Mouse (Mus musculus) CH12.LX (cell line): ENCODE results near the gene Fndc7. TPM values are rescaled to one million over a fixed set of nuclear protein-coding genes. Genes with fewer than 3 reads are reported as not detected.
"Not testable (repeated sequence)": the region's sequence is repeated elsewhere in the genome, so short reads cannot be mapped to it uniquely, and the experiment has no call there.

ENCODE experiments used
- DNase-seq: peaks from one replicate; pipeline ENCODE4 v3.0.0-alpha.2; 2013; ENCODE audit errors: extremely low read depth
- H3K27ac ChIP-seq: 2 replicates; pipeline ENCODE4 v1.5.1; 2012; ENCODE audit warnings: low read depth, mild to moderate bottlenecking, control low read depth, moderate library complexity; ENCODE audit not compliant: insufficient read depth
- H3K27me3 ChIP-seq: replicated peaks from 2 replicates; pipeline ENCODE3; 2012; ENCODE audit warnings: inconsistent platforms
- H3K36me3 ChIP-seq, 2 experiments: replicated peaks in 1 of 2; 2 replicates each; pipeline versions ENCODE3 to v1.6.1; 2012; ENCODE audit warnings: inconsistent platforms in 1 of 2, low read length in 1 of 2, mild to moderate bottlenecking in 1 of 2, mixed read lengths in 1 of 2, moderate library complexity in 1 of 2; ENCODE audit not compliant: control insufficient read depth in 1 of 2, insufficient read depth in 1 of 2
- H3K4me1 ChIP-seq, 2 experiments: 2 replicates each; pipeline ENCODE4 v1.6.1; 2012; ENCODE audit warnings: inconsistent platforms in 1 of 2, moderate library complexity in 1 of 2; ENCODE audit not compliant: insufficient read depth in 2 of 2, control insufficient read depth in 1 of 2
- H3K4me2 ChIP-seq: 2 replicates; pipeline ENCODE4 v1.6.1; 2012; ENCODE audit warnings: low read depth, mild to moderate bottlenecking, control low read depth; ENCODE audit not compliant: poor library complexity, insufficient read depth, severe bottlenecking
- H3K4me3 ChIP-seq, 3 experiments: fragments of 150-350 bp in 1 of 3; sonication (generic) in 1 of 3; replicated peaks in 1 of 3; 2 replicates each; pipeline versions ENCODE3 to v1.5.1; 2011 to 2012; ENCODE audit warnings: low read depth in 2 of 3, low read length in 2 of 3, mild to moderate bottlenecking in 2 of 3, moderate library complexity in 2 of 3, control low read depth in 1 of 3, improper control_type of control experiment in 1 of 3, inconsistent platforms in 1 of 3, mixed read lengths in 1 of 3; ENCODE audit not compliant: poor library complexity in 1 of 3
- H3K79me2 ChIP-seq: replicated peaks from 2 replicates; pipeline ENCODE4 v1.6.1; 2012; ENCODE audit warnings: mild to moderate bottlenecking, moderate library complexity; ENCODE audit not compliant: control insufficient read depth, poor library complexity, insufficient read depth, severe bottlenecking; ENCODE audit errors: extremely low read depth
- H3K9ac ChIP-seq: 2 replicates; pipeline ENCODE4 v1.6.1; 2012; ENCODE audit warnings: low read depth, mild to moderate bottlenecking, control low read depth, moderate library complexity; ENCODE audit not compliant: insufficient read depth
- H3K9me3 ChIP-seq: replicated peaks from 2 replicates; pipeline ENCODE3; 2012; ENCODE audit warnings: low read length, inconsistent platforms, mixed read lengths
- BHLHE40 ChIP-seq: IDR thresholded peaks from 2 replicates; pipeline ENCODE4 v1.6.1; 2011; ENCODE audit warnings: mild to moderate bottlenecking, low read depth, low read length, improper control_type of control experiment
- CHD1 ChIP-seq: IDR thresholded peaks from 2 replicates; pipeline ENCODE4 v1.6.1; 2012; ENCODE audit warnings: low read depth, low read length, improper control_type of control experiment, inconsistent platforms
- CTCF ChIP-seq, 2 experiments: IDR thresholded peaks in 1 of 2; conservative IDR thresholded peaks in 1 of 2; 2 replicates each; pipeline ENCODE4 v1.5.1; 2011 to 2012; ENCODE audit warnings: low read depth in 2 of 2, low read length in 2 of 2, improper control_type of control experiment in 1 of 2, inconsistent platforms in 1 of 2, mild to moderate bottlenecking in 1 of 2, moderate library complexity in 1 of 2
- E2F4 ChIP-seq: IDR thresholded peaks from 2 replicates; pipeline ENCODE4 v1.6.1; 2011; ENCODE audit warnings: low read depth, low read length, improper control_type of control experiment; ENCODE audit not compliant: insufficient replicate concordance
- EP300 ChIP-seq: IDR thresholded peaks from 2 replicates; pipeline ENCODE4 v1.6.1; 2011; ENCODE audit warnings: low read length, improper control_type of control experiment
- GABPA ChIP-seq: IDR thresholded peaks from 2 replicates; pipeline ENCODE4 v1.6.1; 2012; ENCODE audit warnings: low read depth, low read length, improper control_type of control experiment, inconsistent platforms; ENCODE audit not compliant: insufficient replicate concordance
- IRF4 ChIP-seq: IDR thresholded peaks from 2 replicates; pipeline ENCODE4 v1.6.1; 2014; ENCODE audit warnings: low read depth, mild to moderate bottlenecking, inconsistent platforms, low read length, improper control_type of control experiment
- JUN ChIP-seq: IDR thresholded peaks from 2 replicates; pipeline ENCODE4 v1.6.1; 2011; ENCODE audit warnings: low read depth, mild to moderate bottlenecking, low read length, improper control_type of control experiment, moderate library complexity; ENCODE audit not compliant: insufficient read depth
- JUND ChIP-seq: conservative IDR thresholded peaks from 2 replicates; pipeline ENCODE4 v1.6.1; 2011; ENCODE audit warnings: low read depth, low read length, improper control_type of control experiment
- MAX ChIP-seq: IDR thresholded peaks from 2 replicates; pipeline ENCODE4 v1.6.1; 2011; ENCODE audit warnings: low read length, improper control_type of control experiment
- NELFE ChIP-seq: IDR thresholded peaks from 2 replicates; pipeline ENCODE4 v1.6.1; 2011; ENCODE audit warnings: low read depth, low read length, improper control_type of control experiment
- NRF1 ChIP-seq: IDR thresholded peaks from 2 replicates; pipeline ENCODE4 v1.6.1; 2014; ENCODE audit warnings: low read depth, mild to moderate bottlenecking, inconsistent platforms, low read length, improper control_type of control experiment, moderate library complexity
- RAD21 ChIP-seq: IDR thresholded peaks from 2 replicates; pipeline ENCODE4 v1.6.1; 2011; ENCODE audit warnings: low read depth, mild to moderate bottlenecking, low read length, improper control_type of control experiment, moderate library complexity
- SIN3A ChIP-seq: IDR thresholded peaks from 2 replicates; pipeline ENCODE4 v1.6.1; 2012; ENCODE audit warnings: low read length, improper control_type of control experiment, inconsistent platforms
- TCF12 ChIP-seq: IDR thresholded peaks from 2 replicates; pipeline ENCODE4 v1.6.1; 2014; ENCODE audit warnings: low read depth, mild to moderate bottlenecking, inconsistent platforms, low read length, improper control_type of control experiment
- UBTF ChIP-seq: IDR thresholded peaks from 2 replicates; pipeline ENCODE4 v1.6.1; 2012; ENCODE audit warnings: low read depth, mild to moderate bottlenecking, inconsistent platforms, low read length, improper control_type of control experiment, moderate library complexity
- ZKSCAN1 ChIP-seq: IDR thresholded peaks from 2 replicates; pipeline ENCODE4 v1.6.1; 2012; ENCODE audit warnings: low read depth, inconsistent platforms, low read length, improper control_type of control experiment, borderline replicate concordance
- ZMIZ1 ChIP-seq: IDR thresholded peaks from 2 replicates; pipeline ENCODE4 v1.6.1; 2012; ENCODE audit warnings: low read depth, mild to moderate bottlenecking, inconsistent platforms, low read length, improper control_type of control experiment
- ZNF384 ChIP-seq: IDR thresholded peaks from 2 replicates; pipeline ENCODE4 v1.6.1; 2012; ENCODE audit warnings: low read depth, low read length, improper control_type of control experiment, inconsistent platforms
- dilution Hi-C: fragments of 300-500 bp; cut with MboI; formaldehyde crosslinking; loops from 2 replicates; pipeline ENCODE4 v1.14.3; 2020; ENCODE audit warnings: low sequenced_read_pairs; ENCODE audit not compliant: extremely low pct_unique_long_range_greater_than_20kb, extremely low pct_ligation_motif_present
- in situ Hi-C: fragments of 300-500 bp; cut with MboI; formaldehyde crosslinking; loops from 3 replicates; pipeline ENCODE4 v1.14.3; 2019; ENCODE audit warnings: low sequenced_read_pairs, low pct_ligation_motif_present, low pct_unique_long_range_greater_than_20kb, mixed read lengths
- polyA plus RNA-seq: library from polyadenylated mRNA; unstranded; fragments of >175 nt; gene quantifications from 2 replicates; pipeline ENCODE4 v1.2.1, GENCODE M21; 2012; ENCODE audit warnings: low read depth; ENCODE audit not compliant: insufficient read length
- total RNA-seq, 2 experiments: library from RNA; depleted of rRNA; stranded (reverse); fragments of 300-350 nt in 1 of 2; fragments of >200 nt in 1 of 2; gene quantifications; 2 replicates each; pipeline ENCODE4 v1.2.3; 2012 to 2014

The Fndc7 gene
- total and polyA plus RNA-seq, 3 experiments, result 0.61 to 1.1 (median 0.81) TPM

DNA sequence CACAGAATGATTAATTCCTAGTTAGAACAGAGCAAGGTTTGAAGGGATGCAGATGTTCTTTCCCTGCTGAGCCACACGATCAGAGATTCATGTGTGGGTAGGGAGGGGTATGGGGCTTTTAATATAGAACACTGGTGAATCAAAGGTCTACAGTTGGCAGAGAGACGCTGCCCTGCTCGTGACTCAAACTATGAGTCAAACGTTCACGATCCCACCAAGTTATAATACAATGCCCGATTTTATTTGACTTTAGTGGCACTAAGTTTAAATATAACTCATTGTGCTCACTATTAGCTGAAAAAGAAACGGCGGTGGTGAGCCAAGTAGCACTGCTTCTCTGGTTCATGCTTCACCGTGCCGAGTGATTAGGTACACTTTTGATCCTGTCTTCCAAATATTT is 26.7 kb downstream of the Fndc7 start:
- in situ Hi-C loops, result no loop called here
- Histone ChIP-seq H3K9ac (no peak overlapping the region), H3K27me3 (no peaks in the 10 kb centered on the region), H3K9me3 (peaks cover 4% of the 10 kb centered on the region), H3K36me3 (no peaks in the 10 kb centered on the region), H3K27ac (no peak overlapping the region), H3K4me3 (no peak overlapping the region), H3K4me1 (peaks cover 0 to 17% of the 10 kb centered on the region in 2 experiments; a peak in 2 of 4 replicates), H3K4me2 (no peak overlapping the region), H3K79me2 (no peaks in the 10 kb centered on the region)
- dilution Hi-C loops, result no loop called here
- no peak for TF ChIP-seq ZNF384
- no peak for TF ChIP-seq EP300
- no peak for TF ChIP-seq CTCF (conservative IDR thresholded peaks at IDR 0.05 in 1 of 2, IDR thresholded peaks at IDR 0.05 in 1 of 2; ENCODE audit: low read depth in 2 of 2, low read length in 2 of 2)
- TF ChIP-seq UBTF, result no peak
- TF ChIP-seq NELFE, result no peak
- no peak for TF ChIP-seq GABPA
- TF ChIP-seq CHD1, result no peak
- no peak for TF ChIP-seq TCF12
- TF ChIP-seq JUN, result no peak
- no peak for TF ChIP-seq NRF1
- TF ChIP-seq RAD21, result no peak
- no peak for TF ChIP-seq E2F4
- no peak for TF ChIP-seq BHLHE40
- TF ChIP-seq JUND, result no peak
- no peak for TF ChIP-seq SIN3A
- no peak for TF ChIP-seq ZKSCAN1
- TF ChIP-seq IRF4, result no peak
- TF ChIP-seq ZMIZ1, result no peak
- TF ChIP-seq MAX, result no peak
- DNase-seq, result no peak

DNA sequence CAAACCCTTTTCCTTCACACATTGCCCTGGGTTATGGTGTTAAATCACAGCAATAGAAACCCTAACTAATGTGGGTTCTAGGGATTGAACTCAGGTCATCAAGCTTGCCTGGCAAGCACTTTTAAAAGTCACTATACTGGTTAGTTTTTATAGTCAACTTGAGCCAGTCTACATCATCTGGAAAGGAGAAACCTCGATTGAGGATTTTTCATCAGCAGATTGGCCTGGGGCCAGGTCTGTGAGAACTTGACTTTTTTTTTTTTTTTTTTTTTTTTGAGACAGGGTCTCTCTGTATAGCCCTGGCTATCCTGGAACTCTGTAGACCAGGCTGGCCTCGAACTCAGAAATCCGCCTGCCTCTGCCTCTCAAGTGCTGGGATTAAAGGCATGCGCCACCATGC is 27.5 kb downstream of the Fndc7 start:
- peaks cover 2 to 22% of the 10 kb centered on the region in 2 experiments; a peak in 3 of 4 replicates for H3K4me1 ChIP-seq
- H3K9me3 ChIP-seq, H3K27me3 ChIP-seq, H3K4me2 ChIP-seq, H3K27ac ChIP-seq, in situ Hi-C loops, DNase-seq, H3K79me2 ChIP-seq, dilution Hi-C loops, H3K9ac ChIP-seq, H3K4me3 ChIP-seq, H3K36me3 ChIP-seq: not testable (repeated sequence)
